Mouse (Mus musculus) testis, adult 2 months (tissue): ENCODE results near the gene Dcdc2b. TPM values are rescaled to one million over a fixed set of nuclear protein-coding genes. Genes with fewer than 3 reads are reported as not detected.
A peak's percentile ranks its signal among the peaks of the same experiment; 100 is the strongest.

Experiments
- H3K27ac ChIP-seq: fragments of 200-500 bp; 2 replicates; pipeline ENCODE4 v1.5.1; 2012; ENCODE audit warnings: low read depth, low read length; ENCODE audit not compliant: control insufficient read depth, insufficient read depth
- H3K27me3 ChIP-seq: fragments of 200-500 bp; 2 replicates; pipeline ENCODE4 v1.6.1; 2012; ENCODE audit warnings: mild to moderate bottlenecking, low read length, moderate library complexity; ENCODE audit not compliant: control insufficient read depth, insufficient read depth
- H3K36me3 ChIP-seq: fragments of 200-500 bp; 2 replicates; pipeline ENCODE4 v1.6.1; 2012; ENCODE audit warnings: mild to moderate bottlenecking, low read length; ENCODE audit not compliant: control insufficient read depth, insufficient read depth
- H3K4me1 ChIP-seq: fragments of 200-500 bp; 2 replicates; pipeline ENCODE4 v1.6.1; 2012; ENCODE audit warnings: low read length; ENCODE audit not compliant: control insufficient read depth, insufficient read depth
- H3K4me3 ChIP-seq: fragments of 200-500 bp; 2 replicates; pipeline ENCODE4 v1.5.1; 2012; ENCODE audit warnings: low read depth, mild to moderate bottlenecking, low read length, moderate library complexity, mixed read lengths; ENCODE audit not compliant: control insufficient read depth
- CTCF ChIP-seq: fragments of 200-500 bp; IDR thresholded peaks from 2 replicates; pipeline ENCODE4 v1.5.1; 2012; ENCODE audit warnings: low read depth, mild to moderate bottlenecking, inconsistent platforms, low read length, moderate library complexity; ENCODE audit not compliant: control insufficient read depth, insufficient read depth, insufficient replicate concordance
- POLR2A ChIP-seq: fragments of 200-500 bp; IDR thresholded peaks from 2 replicates; pipeline ENCODE4 v1.6.1; 2012; ENCODE audit warnings: low read depth, mild to moderate bottlenecking, inconsistent platforms, low read length, moderate library complexity; ENCODE audit not compliant: control insufficient read depth
- polyA plus RNA-seq: library from polyadenylated mRNA; depleted of rRNA; stranded (reverse); fragments of >200 nt; gene quantifications from 2 replicates; pipeline ENCODE4 v1.2.3, GENCODE M21; 2012

The Dcdc2b gene
- polyA plus RNA-seq, 1 experiment: 15.5 TPM

DNA sequence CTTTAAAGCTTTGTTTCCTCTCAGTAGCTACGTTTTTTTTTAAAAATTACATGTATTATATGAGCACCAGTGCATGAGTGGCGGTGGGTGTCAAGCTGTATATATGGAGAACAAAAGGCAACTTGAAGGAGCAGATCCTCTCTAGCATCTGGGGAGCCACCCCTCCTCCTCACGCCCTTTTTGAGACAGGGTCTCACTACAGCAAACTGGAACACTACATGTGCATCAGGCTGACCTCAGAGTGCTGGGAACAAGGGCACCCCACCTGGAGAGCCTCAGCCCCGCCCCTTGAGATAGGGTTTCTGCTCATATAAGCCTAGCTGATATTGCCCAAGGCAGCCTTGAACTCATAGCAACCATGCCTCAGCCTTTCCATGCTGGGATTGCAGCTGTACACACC is 11.4 kb upstream of the Dcdc2b start:
- Histone ChIP-seq H3K36me3 (no peaks in the 10 kb centered on the region; the same call in 1 of the 2 replicates), H3K4me3 (no peak overlapping the region), H3K27me3 (no peaks in the 10 kb centered on the region), H3K4me1 (peaks cover 23% of the 10 kb centered on the region), H3K27ac (no peak overlapping the region)
- TF ChIP-seq CTCF (no peak), POLR2A (no peak)

DNA sequence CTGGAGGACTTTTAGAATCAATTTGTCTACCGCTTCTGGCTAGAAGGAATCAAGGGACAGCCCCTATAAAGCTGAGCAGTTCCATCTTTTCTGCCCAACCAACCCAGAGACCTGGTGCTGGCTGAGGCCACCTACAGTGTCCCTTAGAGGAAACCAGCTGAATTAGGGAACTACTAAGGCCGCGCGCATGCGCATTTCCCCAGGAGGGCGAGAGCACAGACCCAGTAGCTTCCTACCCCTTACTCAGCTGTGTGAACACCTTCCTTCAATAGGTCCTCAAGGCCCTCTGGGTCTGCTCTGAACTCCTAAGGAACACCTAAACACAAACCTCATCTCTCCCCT is 10.9 kb upstream of the Dcdc2b start:
- Histone ChIP-seq H3K36me3 (no peaks in the 10 kb centered on the region; the same call in 1 of the 2 replicates), H3K27ac (peak overlapping the region; percentile 78), H3K4me1 (peaks cover 23% of the 10 kb centered on the region), H3K4me3 (peak overlapping the region; percentile 26), H3K27me3 (no peaks in the 10 kb centered on the region)
- TF ChIP-seq CTCF: no peak
- TF ChIP-seq POLR2A: no peak

DNA sequence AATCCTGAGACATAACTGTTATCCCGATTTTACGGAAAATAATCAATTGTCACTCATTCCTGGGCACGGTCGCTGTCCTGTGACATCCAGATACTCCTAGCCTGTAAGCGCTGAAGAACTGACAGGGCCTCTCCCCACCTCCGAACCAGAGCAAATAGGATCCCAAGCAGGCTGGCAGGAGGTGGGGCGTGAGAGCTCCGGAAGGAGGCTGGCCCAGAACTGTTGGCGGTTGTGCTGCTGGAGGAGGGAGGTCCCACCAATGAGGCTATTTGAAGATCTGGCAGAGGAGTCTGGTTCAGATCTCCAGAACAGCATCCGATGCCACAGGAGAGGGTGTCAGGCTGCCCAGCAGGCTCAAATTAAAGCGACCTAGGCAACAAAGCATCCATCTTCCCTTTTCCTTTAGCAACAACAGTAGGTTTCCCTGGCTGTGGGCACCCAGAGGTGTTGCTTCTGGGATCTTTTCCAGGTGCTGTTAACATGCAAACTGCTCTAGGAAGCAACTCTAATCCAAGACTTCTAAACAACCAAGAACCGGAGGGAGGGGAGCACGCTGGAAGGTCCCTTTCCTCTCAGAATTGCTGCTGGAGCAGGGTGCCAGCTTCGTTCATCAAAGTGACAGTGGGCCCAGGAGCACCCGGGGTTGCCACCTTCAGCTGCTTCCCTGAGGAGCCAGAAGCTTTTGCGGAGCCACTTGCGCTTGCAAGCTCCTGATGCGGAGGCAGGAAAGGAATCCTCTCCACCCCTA is 10.4 kb upstream of the Dcdc2b start:
- peak overlapping the region; percentile 26 for H3K4me3 ChIP-seq
- H3K4me1 ChIP-seq: peaks cover 23% of the 10 kb centered on the region
- H3K27ac ChIP-seq: peak overlapping the region; percentile 86
- TF ChIP-seq CTCF (no peak), POLR2A (peak; percentile 43; the same call in 1 of the 2 replicates)
- H3K27me3 ChIP-seq: no peaks in the 10 kb centered on the region
- no peaks in the 10 kb centered on the region; the same call in 1 of the 2 replicates for H3K36me3 ChIP-seq

DNA sequence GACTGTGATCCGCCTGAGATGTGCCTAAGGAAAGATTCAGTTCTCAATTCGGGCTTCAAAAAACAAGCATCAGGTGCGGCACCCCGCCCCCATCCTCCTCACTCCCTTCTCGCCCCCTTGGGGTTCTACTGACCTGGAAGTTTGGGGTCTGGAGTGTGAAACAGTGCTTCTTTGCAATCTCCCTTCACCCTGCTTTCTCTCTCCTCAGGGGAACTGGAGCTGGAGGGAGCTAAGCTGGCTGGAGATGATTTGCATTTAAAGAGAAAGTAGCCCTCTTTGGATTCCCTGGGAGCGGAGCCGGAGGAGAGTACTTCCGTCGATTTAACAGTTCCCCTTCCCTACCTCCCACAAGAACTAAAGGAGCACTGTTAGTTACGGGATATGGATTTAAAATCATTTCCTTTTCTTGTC is 9.6 kb upstream of the Dcdc2b start, which contains the start of gene Ccdc28b:
TSS of gene Ccdc28b (minus strand) at position 267 of the 411 bp plus-strand sequence.
- no peaks in the 10 kb centered on the region for H3K27me3 ChIP-seq
- H3K4me1 ChIP-seq: peaks cover 23% of the 10 kb centered on the region
- TF ChIP-seq POLR2A (peak; percentile 27; the same call in 1 of the 2 replicates), CTCF (no peak)
- peak within 1 kb of the TSS; percentile 83 for H3K4me3 ChIP-seq
- H3K36me3 ChIP-seq: no peaks in the 10 kb centered on the region; the same call in 1 of the 2 replicates
- peak within 1 kb of the TSS; percentile 86 for H3K27ac ChIP-seq

DNA sequence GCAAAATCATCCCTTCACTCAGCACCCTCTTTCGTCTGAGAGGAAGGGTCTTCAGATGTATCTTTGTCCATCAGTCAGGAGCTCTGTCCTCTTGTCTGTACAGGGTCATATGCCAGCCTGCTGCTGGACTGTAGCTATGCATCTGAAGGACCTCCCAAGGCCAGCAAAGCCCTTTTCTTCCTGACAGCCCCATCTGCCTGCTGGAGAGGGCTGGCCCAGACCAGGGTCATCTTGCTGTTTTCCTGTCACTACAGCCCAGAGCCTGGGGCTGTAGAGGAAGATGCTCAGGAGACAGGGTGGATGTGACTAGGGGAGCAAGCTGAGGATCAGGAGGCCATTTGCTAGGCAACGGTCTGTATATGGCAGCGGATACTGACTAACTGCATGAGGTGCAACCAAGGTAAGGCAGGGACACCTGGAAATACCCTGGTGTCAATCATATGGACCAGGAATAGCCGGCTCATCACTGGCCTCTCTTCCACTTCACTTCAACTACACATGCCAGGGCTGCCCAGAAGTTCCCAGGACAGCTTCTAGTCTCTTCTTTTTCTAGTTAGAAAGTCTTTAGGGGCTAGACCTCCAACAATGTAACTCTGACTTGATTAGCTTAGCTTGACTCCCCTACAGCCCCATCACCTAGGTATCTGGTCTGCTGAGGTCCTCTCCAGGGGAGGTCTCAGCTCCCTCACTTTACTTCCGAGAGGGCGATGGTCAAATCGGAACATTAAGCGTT is 8.9 kb upstream of the Dcdc2b start:
- peak overlapping the region; percentile 45 for H3K4me3 ChIP-seq
- TF ChIP-seq CTCF: no peak
- no peak for TF ChIP-seq POLR2A
- H3K4me1 ChIP-seq: peaks cover 27% of the 10 kb centered on the region
- no peaks in the 10 kb centered on the region for H3K36me3 ChIP-seq
- H3K27ac ChIP-seq: peak overlapping the region; percentile 22
- no peaks in the 10 kb centered on the region for H3K27me3 ChIP-seq

DNA sequence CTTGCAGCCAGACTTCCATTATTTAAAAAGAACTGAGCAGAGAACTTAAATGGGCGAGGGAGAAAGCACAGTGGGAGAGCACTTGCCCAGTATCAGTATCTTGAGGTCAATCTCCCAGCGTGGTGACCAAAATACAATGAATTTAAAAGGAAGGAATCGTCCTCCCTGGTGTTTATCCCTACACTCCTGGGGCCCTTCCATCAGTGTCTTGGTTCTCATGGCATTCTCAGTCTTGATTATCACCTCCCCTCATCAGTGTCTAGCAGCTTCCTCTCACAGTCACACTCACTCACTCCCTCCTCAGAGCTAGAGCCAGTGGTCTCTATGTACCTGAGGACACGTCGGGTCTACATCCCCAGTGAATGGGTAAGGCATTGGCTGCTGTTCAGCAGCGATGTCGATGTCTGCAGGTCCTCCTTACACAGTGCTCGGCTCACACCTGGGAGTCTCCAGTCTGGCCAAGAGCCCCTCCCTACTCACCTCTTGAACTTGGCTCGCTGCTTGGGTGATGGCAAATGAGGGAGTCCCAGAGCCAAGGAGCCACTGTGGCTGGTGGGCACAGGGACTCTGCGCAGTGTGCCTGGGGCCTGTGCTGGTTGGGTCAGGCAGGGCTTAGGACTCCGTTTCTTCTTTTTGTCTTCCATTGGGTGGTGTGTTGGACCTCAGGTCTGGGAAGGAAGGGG is 8.2 kb upstream of the Dcdc2b start:
- H3K4me3 ChIP-seq: peak overlapping the region; percentile 36
- peaks cover 29% of the 10 kb centered on the region for H3K4me1 ChIP-seq
- TF ChIP-seq CTCF (no peak), POLR2A (no peak)
- H3K27ac ChIP-seq: peak overlapping the region; percentile 22
- no peaks in the 10 kb centered on the region for H3K27me3 ChIP-seq
- H3K36me3 ChIP-seq: no peaks in the 10 kb centered on the region
